Mouse (Mus musculus) forebrain, embryonic 12.5 days (tissue): ENCODE measurements at regions not wholly inside any gene's neighbourhood (a gene's known extent, or its start where the extent isn't known, plus 50 kb on each side); places are given as distances from the start of the nearest gene placed in this dataset.

Source experiments
- ATAC-seq: fragments of 200-750 bp; cut with Nextera tagmentation; 2 replicates; pipeline ENCODE4 v1.8.0; 2017; ENCODE audit warnings: moderate TSS enrichment; ENCODE audit not compliant: low FRiP score
- H3K27ac ChIP-seq: fragments of 300-500 bp; sonication (generic); 2 replicates; pipeline ENCODE4 v1.5.1; 2016; ENCODE audit warnings: mild to moderate bottlenecking
- H3K27me3 ChIP-seq: fragments of 300-500 bp; sonication (generic); 2 replicates; pipeline ENCODE4 v1.6.1; 2016; ENCODE audit warnings: mild to moderate bottlenecking
- H3K36me3 ChIP-seq: fragments of 300-500 bp; sonication (generic); replicated peaks from 2 replicates; pipeline ENCODE4 v1.6.1; 2016; ENCODE audit warnings: mild to moderate bottlenecking
- H3K4me1 ChIP-seq: fragments of 300-500 bp; sonication (generic); 2 replicates; pipeline ENCODE4 v1.6.1; 2016
- H3K4me2 ChIP-seq: fragments of 300-500 bp; sonication (generic); 2 replicates; pipeline ENCODE4 v1.6.1; 2016; ENCODE audit warnings: mild to moderate bottlenecking, moderate library complexity
- H3K4me3 ChIP-seq: fragments of 300-500 bp; sonication (generic); replicated peaks from 2 replicates; pipeline ENCODE4 v1.5.1; 2016; ENCODE audit warnings: mild to moderate bottlenecking
- H3K9ac ChIP-seq: fragments of 300-500 bp; sonication (generic); 2 replicates; pipeline ENCODE4 v1.6.1; 2016; ENCODE audit warnings: mild to moderate bottlenecking
- H3K9me3 ChIP-seq: fragments of 300-500 bp; sonication (generic); 2 replicates; pipeline ENCODE4 v1.6.1; 2016
- WGBS: fragments of 180-500 bp; shearing (Covaris S2); methylation state at CpG from one replicate; pipeline ENCODE4 v1.1.7; 2016; 5-methylcytosine and 5-hydroxymethylcytosine counted together

DNA sequence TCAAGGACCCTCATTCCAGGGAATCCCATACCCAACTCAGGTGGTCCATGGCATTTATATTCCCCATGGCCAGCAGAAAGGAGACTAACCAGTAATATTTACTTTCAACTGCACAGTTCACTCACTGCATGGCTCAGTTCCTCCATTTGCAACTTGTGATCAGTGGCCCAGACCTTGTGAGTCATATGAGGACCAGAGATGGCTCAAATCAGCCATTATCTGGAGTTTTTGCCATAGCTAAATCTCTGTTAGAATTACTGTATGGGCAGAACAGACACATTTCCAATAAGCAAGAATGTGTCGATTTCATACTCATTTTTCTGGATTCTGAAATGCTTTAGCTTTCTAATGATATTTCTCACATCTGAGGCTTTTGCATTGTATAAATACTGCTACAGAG is 894.4 kb upstream of the Lrrc6 start:
- no peak overlapping the region for H3K4me3 ChIP-seq
- no peaks in the 10 kb centered on the region for H3K9me3 ChIP-seq
- H3K9ac ChIP-seq = no peak overlapping the region
- WGBS = 87% methylated on average over 1 of the region's 1 CpGs
- H3K4me2 ChIP-seq = no peak overlapping the region
- H3K27me3 ChIP-seq = no peaks in the 10 kb centered on the region
- no peaks in the 10 kb centered on the region for H3K36me3 ChIP-seq
- no peak overlapping the region for H3K27ac ChIP-seq
- no peak for ATAC-seq
- H3K4me1 ChIP-seq = no peaks in the 10 kb centered on the region

DNA sequence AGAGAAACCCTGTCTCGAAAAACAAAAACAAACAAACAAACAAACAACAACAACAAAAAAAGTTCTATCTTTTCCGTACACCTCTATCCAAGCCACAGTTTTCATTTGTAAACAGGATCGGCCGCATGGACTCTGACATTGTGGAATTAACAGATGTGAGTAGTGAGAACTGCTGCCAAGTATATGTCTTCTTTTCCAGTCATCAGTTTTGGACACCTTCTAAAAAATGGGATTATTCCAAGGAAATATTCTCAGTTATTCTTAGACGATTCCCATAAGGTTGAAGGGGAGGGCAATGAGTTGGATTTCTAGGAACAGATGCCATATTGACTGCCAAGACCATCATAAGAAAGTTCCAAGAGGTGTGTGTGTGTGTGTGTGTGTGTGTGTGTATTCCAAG is 891.2 kb upstream of the Lrrc6 start:
- no peak overlapping the region for H3K4me2 ChIP-seq
- H3K9me3 ChIP-seq = no peaks in the 10 kb centered on the region
- no peak overlapping the region for H3K27ac ChIP-seq
- 91% methylated on average over 5 of the region's 5 CpGs for WGBS
- H3K4me3 ChIP-seq = no peak overlapping the region
- H3K36me3 ChIP-seq = no peaks in the 10 kb centered on the region
- no peaks in the 10 kb centered on the region for H3K4me1 ChIP-seq
- no peak for ATAC-seq
- no peak overlapping the region for H3K9ac ChIP-seq
- H3K27me3 ChIP-seq = no peaks in the 10 kb centered on the region

DNA sequence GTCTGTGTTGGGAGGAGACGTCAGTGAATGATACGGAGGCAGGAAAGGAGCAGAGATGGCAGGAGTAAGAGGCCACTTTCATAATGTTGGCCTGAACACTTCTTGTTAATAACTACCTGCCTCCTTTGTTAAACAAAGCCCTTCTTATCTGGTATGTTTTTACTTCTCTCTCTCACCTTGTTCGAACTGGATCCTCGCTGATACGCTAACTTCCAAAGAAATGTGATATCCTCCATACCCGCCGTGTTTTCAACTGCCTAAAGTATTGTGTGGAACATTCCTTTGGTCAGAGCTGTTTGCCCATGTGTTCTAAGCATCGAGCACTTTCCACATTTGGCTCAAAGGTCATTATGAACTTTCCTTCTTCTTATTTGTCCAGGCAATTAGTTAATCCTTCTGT is 887.8 kb upstream of the Lrrc6 start:
- ATAC-seq = no peak
- Histone ChIP-seq H3K4me3 (no peak overlapping the region), H3K36me3 (no peaks in the 10 kb centered on the region), H3K4me1 (no peaks in the 10 kb centered on the region), H3K27ac (no peak overlapping the region), H3K4me2 (no peak overlapping the region), H3K27me3 (no peaks in the 10 kb centered on the region), H3K9ac (no peak overlapping the region), H3K9me3 (no peaks in the 10 kb centered on the region)
- 81% methylated on average over 8 of the region's 8 CpGs for WGBS

DNA sequence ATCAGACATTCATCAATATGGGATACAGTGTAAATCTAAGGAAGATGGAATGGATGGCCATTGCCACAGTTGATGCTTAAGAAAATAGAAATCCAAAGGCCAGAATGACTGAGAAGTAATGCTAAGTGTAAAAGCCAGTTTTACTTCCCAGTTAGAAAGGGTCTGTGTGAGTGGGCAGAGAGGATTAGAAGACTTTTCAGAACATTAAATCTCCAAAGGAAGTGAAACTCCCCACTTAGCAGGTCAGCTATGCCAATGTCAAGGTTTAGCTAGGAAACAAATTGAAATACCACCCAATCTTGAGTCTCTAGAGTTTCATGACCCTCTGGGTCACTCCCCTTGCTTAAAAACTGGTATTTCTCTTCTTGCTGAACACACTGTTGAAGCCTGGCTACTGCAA is 886.2 kb upstream of the Lrrc6 start:
- Histone ChIP-seq H3K9ac (no peak overlapping the region), H3K4me1 (no peaks in the 10 kb centered on the region), H3K27ac (no peak overlapping the region), H3K4me3 (no peak overlapping the region), H3K4me2 (no peak overlapping the region), H3K36me3 (no peaks in the 10 kb centered on the region), H3K9me3 (no peaks in the 10 kb centered on the region), H3K27me3 (no peaks in the 10 kb centered on the region)
- ATAC-seq = no peak

DNA sequence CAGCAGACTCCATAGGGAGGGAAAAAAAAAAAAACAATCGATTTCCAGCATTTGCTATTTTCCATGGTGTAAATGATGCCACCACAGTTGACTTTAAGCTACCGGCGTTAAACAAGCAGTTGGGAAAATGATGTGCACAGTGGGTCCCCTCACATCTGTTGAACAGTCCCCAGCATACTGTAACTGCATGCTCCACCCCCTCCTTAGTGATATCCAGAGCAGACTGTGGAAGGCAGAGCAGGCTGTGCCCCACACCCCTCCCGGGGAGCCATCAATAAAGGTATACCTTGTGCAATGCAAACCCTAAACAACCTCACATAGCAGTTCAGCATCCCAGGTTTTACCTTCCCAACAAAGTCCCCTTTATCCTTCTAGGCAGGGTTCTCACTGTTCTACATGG is 872.9 kb upstream of the Lrrc6 start:
- H3K9me3 ChIP-seq = no peaks in the 10 kb centered on the region
- H3K4me1 ChIP-seq = no peaks in the 10 kb centered on the region
- H3K4me2 ChIP-seq = no peak overlapping the region
- no peak for ATAC-seq
- H3K27me3 ChIP-seq = no peaks in the 10 kb centered on the region
- no peaks in the 10 kb centered on the region for H3K36me3 ChIP-seq
- no peak overlapping the region for H3K9ac ChIP-seq
- H3K4me3 ChIP-seq = no peak overlapping the region
- WGBS = 88% methylated on average over 4 of the region's 4 CpGs
- no peak overlapping the region for H3K27ac ChIP-seq

DNA sequence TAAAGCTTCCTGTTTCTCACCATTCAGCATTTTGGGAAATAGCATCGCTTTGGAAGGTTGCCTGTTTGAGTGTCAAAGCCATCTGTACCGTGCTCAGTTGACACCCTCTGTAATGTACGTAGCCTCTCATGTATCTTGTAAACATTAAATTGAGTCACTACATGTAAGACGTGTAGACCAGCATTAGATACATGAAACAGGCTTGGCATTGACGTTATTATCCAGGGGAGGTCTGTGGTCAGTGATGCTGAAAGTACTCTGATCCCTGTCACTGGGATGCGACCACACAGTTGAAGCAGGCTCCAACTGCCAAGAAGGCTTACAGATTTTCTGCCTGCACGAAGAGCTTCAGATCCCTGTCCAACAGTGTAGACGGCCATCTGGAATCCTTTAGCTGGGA is 872.3 kb upstream of the Lrrc6 start:
- Histone ChIP-seq H3K4me1 (no peaks in the 10 kb centered on the region), H3K9ac (no peak overlapping the region)
- 85% methylated on average over 8 of the region's 8 CpGs for WGBS

DNA sequence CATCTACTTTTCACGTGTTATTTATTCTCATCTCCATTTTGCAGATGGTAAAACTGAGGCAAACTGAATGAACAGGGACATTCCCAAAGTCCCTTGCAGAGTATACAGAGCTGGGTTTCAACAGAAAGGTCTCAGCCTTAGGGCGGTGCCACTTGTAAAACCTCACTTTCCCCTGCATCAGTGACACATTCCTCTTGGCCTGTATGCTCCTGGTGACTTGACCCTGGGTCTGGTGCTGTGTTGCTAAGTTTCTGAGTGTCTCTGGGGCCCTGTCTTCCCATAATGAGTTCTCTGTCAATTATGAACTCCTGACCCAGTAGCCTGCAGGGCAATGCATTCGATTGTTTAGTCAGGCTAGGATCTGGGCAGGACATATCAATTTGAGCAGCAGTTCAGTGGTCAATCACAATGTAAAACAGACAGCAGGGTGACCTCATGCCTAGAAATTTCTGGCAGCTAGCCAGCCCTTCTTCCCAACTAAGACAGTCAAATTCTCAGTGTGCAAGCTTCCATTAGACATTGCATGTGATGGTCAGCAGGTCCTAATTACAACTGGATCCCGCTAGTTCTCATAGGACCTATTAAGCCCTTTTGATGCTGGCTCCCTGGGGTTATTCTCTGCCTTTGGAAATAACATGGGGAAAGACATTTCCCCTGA is 863.5 kb upstream of the Lrrc6 start:
- no peak overlapping the region for H3K27ac ChIP-seq
- WGBS = 53% methylated on average over 4 of the region's 4 CpGs
- H3K36me3 ChIP-seq = no peaks in the 10 kb centered on the region
- H3K27me3 ChIP-seq = no peaks in the 10 kb centered on the region
- peak; percentile 65; the same call in 1 of the 2 replicates for ATAC-seq
- no peaks in the 10 kb centered on the region for H3K9me3 ChIP-seq
- H3K9ac ChIP-seq = no peak overlapping the region
- peaks cover 5% of the 10 kb centered on the region; the same call in 1 of the 2 replicates for H3K4me1 ChIP-seq
- no peak overlapping the region for H3K4me3 ChIP-seq
- no peak overlapping the region for H3K4me2 ChIP-seq

More for the DNA sequence above, 872.3 kb upstream of the Lrrc6 start:
- no peaks in the 10 kb centered on the region for H3K27me3 ChIP-seq
- H3K4me2 ChIP-seq = no peak overlapping the region
- no peaks in the 10 kb centered on the region for H3K9me3 ChIP-seq
- no peak overlapping the region for H3K4me3 ChIP-seq
- no peak for ATAC-seq
- no peaks in the 10 kb centered on the region for H3K36me3 ChIP-seq
- H3K27ac ChIP-seq = no peak overlapping the region

DNA sequence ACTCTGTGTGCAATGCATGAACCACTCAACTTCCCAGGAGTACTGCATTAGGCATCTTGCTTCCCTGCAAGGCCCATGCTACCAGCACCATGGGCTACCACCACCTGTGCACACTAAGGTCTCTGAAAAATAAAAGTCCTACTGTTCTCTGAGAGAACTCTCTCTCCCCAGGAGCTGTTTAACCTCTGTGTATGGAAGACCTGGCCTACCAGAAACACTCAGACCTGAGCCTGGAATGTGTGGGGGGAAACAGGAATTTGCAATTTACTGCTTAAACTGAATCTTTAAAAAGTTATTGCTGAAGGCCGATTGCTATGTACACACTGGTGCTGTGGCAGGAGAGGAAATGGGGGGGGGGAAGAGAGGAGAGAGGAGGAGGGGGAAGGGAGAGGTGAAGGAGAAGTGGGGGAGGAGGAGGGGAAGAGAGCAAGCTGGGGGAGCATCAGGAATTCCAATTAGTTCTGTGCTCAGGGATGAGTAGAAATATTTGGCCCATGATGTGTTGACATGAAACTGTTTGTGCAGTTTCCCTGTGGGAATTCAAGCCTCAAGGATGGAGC is 860.4 kb upstream of the Lrrc6 start:
- Histone ChIP-seq H3K9me3 (no peaks in the 10 kb centered on the region), H3K4me2 (no peak overlapping the region), H3K4me3 (no peak overlapping the region), H3K4me1 (peaks cover 5% of the 10 kb centered on the region; the same call in 1 of the 2 replicates), H3K27me3 (no peaks in the 10 kb centered on the region), H3K9ac (no peak overlapping the region), H3K36me3 (no peaks in the 10 kb centered on the region), H3K27ac (no peak overlapping the region)
- no peak for ATAC-seq
- 64% methylated on average over 1 of the region's 1 CpGs for WGBS

DNA sequence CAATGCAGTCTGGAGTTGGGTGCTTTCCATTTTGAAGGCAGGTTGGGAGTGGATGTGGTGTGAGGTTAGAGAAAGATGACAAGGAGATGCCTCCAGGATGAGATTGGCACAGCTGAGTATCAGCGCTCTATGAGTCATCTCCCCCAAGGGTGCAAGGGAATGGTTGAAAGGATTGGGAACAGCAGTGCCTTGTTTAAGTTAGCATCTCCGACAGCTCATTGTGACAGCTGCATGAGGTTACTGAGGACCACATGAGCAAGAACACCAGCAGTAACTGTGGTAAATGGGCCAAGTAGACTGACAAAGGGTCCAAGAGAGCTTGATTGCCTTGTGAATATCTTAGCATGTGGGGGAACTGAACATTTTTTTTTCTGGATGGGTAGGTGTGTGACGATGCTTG is 857.2 kb upstream of the Lrrc6 start:
- Histone ChIP-seq H3K4me1 (no peaks in the 10 kb centered on the region), H3K27me3 (no peaks in the 10 kb centered on the region), H3K9me3 (no peaks in the 10 kb centered on the region), H3K36me3 (no peaks in the 10 kb centered on the region), H3K4me2 (no peak overlapping the region), H3K9ac (no peak overlapping the region), H3K4me3 (no peak overlapping the region), H3K27ac (no peak overlapping the region)
- 92% methylated on average over 3 of the region's 3 CpGs for WGBS
- ATAC-seq = no peak

DNA sequence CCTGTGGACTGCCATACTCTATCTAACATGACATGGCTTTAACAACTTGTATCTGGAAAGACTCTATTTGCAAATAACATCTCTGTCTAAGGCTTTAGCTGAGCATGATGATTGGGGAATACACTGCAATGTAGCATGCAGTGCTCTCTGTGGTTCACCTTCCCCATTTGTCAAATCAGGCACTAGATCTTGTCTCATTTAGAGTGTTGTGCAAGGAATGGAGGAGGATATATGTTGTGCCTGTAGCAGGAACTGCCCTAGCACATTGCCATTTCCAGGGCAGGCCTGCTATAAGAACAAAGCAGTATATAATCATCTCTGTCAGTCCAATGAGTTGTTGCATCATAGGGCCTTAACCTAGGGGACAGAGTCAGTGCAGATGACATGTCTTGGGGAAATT is 854.6 kb upstream of the Lrrc6 start:
- Histone ChIP-seq H3K4me1 (no peaks in the 10 kb centered on the region), H3K4me3 (no peak overlapping the region), H3K4me2 (no peak overlapping the region), H3K27ac (no peak overlapping the region), H3K9ac (no peak overlapping the region), H3K36me3 (no peaks in the 10 kb centered on the region), H3K27me3 (no peaks in the 10 kb centered on the region), H3K9me3 (no peaks in the 10 kb centered on the region)
- ATAC-seq = no peak

DNA sequence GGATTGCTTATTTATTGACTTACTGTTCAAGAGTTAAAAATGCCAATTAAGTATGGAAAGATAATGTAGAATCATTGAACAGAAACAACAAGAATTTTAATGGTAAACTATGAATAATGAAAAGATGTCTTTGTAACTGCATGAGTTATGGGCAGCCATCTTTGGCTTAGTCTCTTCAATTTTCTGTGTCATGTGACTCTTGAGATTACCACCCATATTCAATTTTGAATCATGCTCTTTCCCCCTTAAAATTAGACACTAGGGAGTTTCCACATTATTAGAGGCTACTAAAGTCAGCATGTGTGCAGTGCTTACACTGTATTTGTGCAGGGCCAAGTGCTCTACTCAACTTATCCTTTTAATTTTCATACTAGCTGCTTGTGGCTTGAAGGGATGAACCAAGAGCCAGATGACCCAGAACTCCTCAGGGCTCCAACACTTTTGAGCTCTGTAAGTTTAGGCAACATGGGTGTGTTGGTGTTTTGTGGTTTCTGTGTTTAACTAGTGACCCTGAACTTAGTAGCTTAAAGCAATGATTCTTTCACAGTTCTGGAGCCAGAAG is 854.0 kb upstream of the Lrrc6 start:
- ATAC-seq = no peak
- Histone ChIP-seq H3K9ac (no peak overlapping the region), H3K4me3 (no peak overlapping the region), H3K4me1 (no peaks in the 10 kb centered on the region), H3K4me2 (no peak overlapping the region), H3K36me3 (no peaks in the 10 kb centered on the region), H3K27ac (no peak overlapping the region), H3K27me3 (no peaks in the 10 kb centered on the region), H3K9me3 (no peaks in the 10 kb centered on the region)

DNA sequence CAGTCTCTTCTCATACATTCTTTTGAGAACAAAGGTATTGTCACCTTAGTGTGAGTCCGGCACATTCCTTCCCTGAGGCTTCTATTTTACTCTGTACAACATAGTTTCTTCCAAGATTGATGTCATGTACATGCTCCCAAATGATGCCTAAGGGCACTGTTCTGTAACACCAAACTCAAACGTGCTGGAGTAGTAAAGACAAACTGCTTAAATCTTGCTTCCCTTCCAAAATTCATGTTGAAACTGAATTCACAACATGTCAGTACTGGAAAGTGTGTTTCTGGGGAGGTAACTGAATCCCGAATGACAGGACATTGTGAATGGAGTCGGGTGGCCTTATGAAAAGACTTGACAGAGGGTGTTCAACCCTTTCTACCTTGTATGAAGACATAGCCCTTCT is 848.8 kb upstream of the Lrrc6 start:
- H3K9me3 ChIP-seq = no peaks in the 10 kb centered on the region
- no peaks in the 10 kb centered on the region for H3K4me1 ChIP-seq
- H3K9ac ChIP-seq = no peak overlapping the region
- no peak overlapping the region for H3K4me3 ChIP-seq
- H3K4me2 ChIP-seq = no peak overlapping the region
- no peak overlapping the region for H3K27ac ChIP-seq
- H3K36me3 ChIP-seq = no peaks in the 10 kb centered on the region
- 88% methylated on average over 4 of the region's 4 CpGs for WGBS
- H3K27me3 ChIP-seq = no peaks in the 10 kb centered on the region
- ATAC-seq = no peak
